In the genomic region with DNA sequence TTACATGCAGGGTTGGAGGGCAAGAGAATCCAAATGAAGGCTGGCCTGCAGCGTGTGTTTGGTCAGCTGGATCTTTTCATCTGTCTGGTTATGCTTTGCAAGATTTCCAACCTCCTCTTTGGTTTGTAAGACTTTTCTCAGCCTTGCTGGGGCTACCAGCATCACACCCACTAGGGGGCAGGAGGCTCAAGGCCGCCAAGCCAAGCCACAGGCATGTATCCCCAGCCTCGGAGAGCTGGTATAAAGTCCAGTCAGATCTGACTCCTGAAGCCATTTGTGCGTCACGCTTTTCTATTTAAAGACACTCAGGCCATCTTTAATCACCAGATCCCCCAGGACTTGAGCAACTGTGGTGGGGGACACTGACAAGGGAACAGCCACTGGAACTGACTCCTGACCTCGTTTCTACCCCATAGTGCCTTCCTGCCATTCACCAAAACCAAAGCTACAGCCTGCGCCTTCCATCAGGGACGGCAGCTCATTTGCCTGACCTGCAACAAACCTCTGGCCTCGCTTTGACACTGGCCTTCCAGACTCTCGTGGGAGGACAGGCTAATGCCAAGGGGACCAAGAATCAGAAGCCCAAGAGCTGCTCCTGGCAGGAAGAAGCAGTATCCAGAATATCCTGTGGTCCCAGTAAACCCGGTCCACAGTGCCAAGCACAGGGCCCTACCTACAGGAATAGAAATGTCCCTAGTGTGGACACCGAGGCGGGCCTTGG, we compare ENCODE assay signal across 8 mouse cellular contexts. TPM values are rescaled to one million over a fixed set of nuclear protein-coding genes. Genes with fewer than 3 reads are reported as not detected.
DNase-seq lines count a peak whose midpoint lies in the region; ATAC-seq and TF ChIP-seq lines count a peak whose summit lies in the region.

No protein-coding gene starts in this region.

- ATAC-seq in neural tube, embryonic 15.5 days (ENCODE audit: low FRiP score): no peak
- no peak for ATAC-seq in liver, embryonic 14.5 days (ENCODE audit: insufficient read depth)

- H3K27ac ChIP-seq in neural tube, embryonic 15.5 days (replicated peaks): no peak overlapping the region
- no peak overlapping the region for H3K27ac ChIP-seq in liver, embryonic 14.5 days

- H3K4me1 ChIP-seq in neural tube, embryonic 15.5 days: peaks cover 43% of the 10 kb centered on the region
- H3K4me1 ChIP-seq in liver, embryonic 14.5 days (replicated peaks; ENCODE audit: control insufficient read depth in 2 of 2, insufficient read depth in 2 of 2, low read length in 1 of 2): no peaks in the 10 kb centered on the region; a peak in 2 of 4 replicates

- no peak overlapping the region for H3K9ac ChIP-seq in neural tube, embryonic 15.5 days (replicated peaks)
- H3K9ac ChIP-seq in liver, embryonic 14.5 days (replicated peaks): no peak overlapping the region

- no peak overlapping the region for H3K4me2 ChIP-seq in neural tube, embryonic 15.5 days
- H3K4me2 ChIP-seq in liver, embryonic 14.5 days (ENCODE audit: low read depth): no peak overlapping the region

- peaks cover 18% of the 10 kb centered on the region for H3K36me3 ChIP-seq in neural tube, embryonic 15.5 days
- no peaks in the 10 kb centered on the region for H3K36me3 ChIP-seq in liver, embryonic 14.5 days (replicated peaks; ENCODE audit: control insufficient read depth, insufficient read depth, low read depth)

- H3K27me3 ChIP-seq in neural tube, embryonic 15.5 days (replicated peaks): no peaks in the 10 kb centered on the region
- no peaks in the 10 kb centered on the region for H3K27me3 ChIP-seq in liver, embryonic 14.5 days (ENCODE audit: control insufficient read depth, insufficient read depth, low read length)

- TF ChIP-seq EP300 in liver, embryonic 14.5 days (IDR thresholded peaks at IDR 0.05; ENCODE audit: low read depth): no peak

- no peaks in the 10 kb centered on the region for H3K9me3 ChIP-seq in neural tube, embryonic 15.5 days (replicated peaks)
- no peaks in the 10 kb centered on the region for H3K9me3 ChIP-seq in liver, embryonic 14.5 days (ENCODE audit: control insufficient read depth, low read length)

- 52% methylated on average over 13 of the region's 13 CpGs for WGBS in neural tube, embryonic 15.5 days
- WGBS in liver, embryonic 14.5 days (ENCODE audit: insufficient replicate concordance): 38% methylated on average over 13 of the region's 13 CpGs

- peak; percentile 88 for TF ChIP-seq CTCF in liver, embryonic 14.5 days (IDR thresholded peaks at IDR 0.05; ENCODE audit: low read depth)

- no peak overlapping the region for H3K4me3 ChIP-seq in neural tube, embryonic 15.5 days (replicated peaks)
- H3K4me3 ChIP-seq in liver, embryonic 14.5 days (ENCODE audit: insufficient read depth in 1 of 2, low read depth in 2 of 2, low read length in 2 of 2): no peak overlapping the region

- peak; percentile 72 for DNase-seq in neural tube, embryonic 10.5 days (ENCODE audit: extremely low spot score, low spot score)
- peak; percentile 83 for DNase-seq in cerebellum, adult 11-12 months
- peak; percentile 79 for DNase-seq in gastrocnemius, postnatal 25 days
- peak; percentile 87 for DNase-seq in kidney, adult 18-20 months
- peak in 1 of 3 experiments; percentile 33 for DNase-seq in liver, embryonic 14.5 days (ENCODE audit: low read depth in 3 of 3, low spot score in 3 of 3)
- DNase-seq in ovary, postnatal 10 days (ENCODE audit: low spot score): peak; percentile 52
- peak; percentile 83 for DNase-seq in thymus, postnatal 14 days

RNA-seq across cellular contexts. Expression of a gene that starts 49.7 kb away (rescaled TPM):
- polyA plus RNA-seq in neural tube, embryonic 15.5 days (2015; fragmentation: Nextera tagmentation; extraction: Ambion mirVana): 74.4 and 77.2 TPM in 2 replicates
- 10 to 100 TPM; 28.4 to 29.3 TPM for total RNA-seq in gastrocnemius, postnatal 25 days (2021)
- 10.5 and 13.7 TPM in 2 replicates for polyA plus RNA-seq in liver, embryonic 14.5 days (2012; rRNA removed)
- 17.7 and 21.8 TPM in 2 replicates for polyA plus RNA-seq in liver, embryonic 14.5 days (2014; fragmentation: Nextera tagmentation; extraction: Ambion mirVana)

RNA-seq across cellular contexts. Expression of a gene that starts 49.7 kb away (rescaled TPM):
- polyA plus RNA-seq in neural tube, embryonic 15.5 days (2015; fragmentation: Nextera tagmentation; extraction: Ambion mirVana): 131 and 150 TPM in 2 replicates
- total RNA-seq in gastrocnemius, postnatal 25 days (2021): 10 to 100 TPM; 33.9 to 46.8 TPM
- 9.8 and 14.7 TPM in 2 replicates for polyA plus RNA-seq in liver, embryonic 14.5 days (2012; rRNA removed)
- polyA plus RNA-seq in liver, embryonic 14.5 days (2014; fragmentation: Nextera tagmentation; extraction: Ambion mirVana): 6.4 and 6.9 TPM in 2 replicates
